Mouse (Mus musculus) adipose tissue, adult 10 weeks (tissue): ENCODE data around the gene Rpl22l1. TPM values are rescaled to one million over a fixed set of nuclear protein-coding genes. Genes with fewer than 3 reads are reported as not detected.

Experiments used
- polyA plus RNA-seq: library from polyadenylated mRNA; stranded (reverse); fragments of 350-450 nt; fragmentation: Illumina TruSeq; extraction: RNeasy Lipid Tissue Mini Kit (QIAGEN cat#74804); gene quantifications from one replicate; pipeline ENCODE4 v1.2.3, GENCODE M21; 2014; ENCODE audit warnings: low read depth, low replicate concordance

The Rpl22l1 gene
- polyA plus RNA-seq = 217 TPM

DNA sequence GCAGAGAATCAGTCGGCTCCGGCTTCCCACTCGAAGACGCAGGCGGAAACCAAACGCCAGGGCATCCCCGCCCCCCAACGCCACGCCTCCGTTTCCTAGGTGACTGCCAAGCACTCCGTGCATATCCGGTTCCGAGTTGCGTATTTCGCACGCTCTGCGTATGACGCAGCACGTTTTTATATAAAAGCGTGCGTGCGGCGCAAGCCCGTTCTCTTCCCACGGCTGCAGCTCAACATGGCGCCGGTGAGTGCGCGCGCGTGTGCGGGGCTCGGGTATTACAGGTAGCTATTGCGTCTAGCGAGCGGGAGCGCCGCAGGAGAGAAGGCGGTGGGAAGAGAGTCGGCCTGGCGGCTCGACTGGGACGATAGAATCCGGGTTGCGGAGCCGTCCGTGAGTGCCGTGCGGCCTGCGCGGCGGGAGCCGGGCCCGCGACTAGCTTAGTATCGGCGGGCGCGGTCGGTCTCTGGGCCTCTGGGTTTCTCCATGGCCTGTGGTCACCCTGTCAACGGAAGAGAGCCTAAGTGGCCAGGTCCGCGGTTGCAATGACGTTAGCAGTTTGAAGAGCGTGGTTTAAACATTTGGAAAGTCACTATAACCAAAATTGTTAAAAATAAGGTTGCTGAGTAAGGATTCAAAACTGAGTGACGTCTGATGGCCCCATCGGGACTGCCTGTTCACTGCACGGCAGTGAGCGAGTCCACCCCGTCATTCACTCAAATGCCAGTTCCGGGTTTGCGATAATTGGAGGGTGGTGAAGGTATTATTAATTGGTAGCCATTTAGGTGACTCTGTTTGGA lies at the start of gene Rpl22l1:
Rpl22l1 (plus strand) TSS at position 136 of the 797 bp plus-strand sequence.

DNA sequence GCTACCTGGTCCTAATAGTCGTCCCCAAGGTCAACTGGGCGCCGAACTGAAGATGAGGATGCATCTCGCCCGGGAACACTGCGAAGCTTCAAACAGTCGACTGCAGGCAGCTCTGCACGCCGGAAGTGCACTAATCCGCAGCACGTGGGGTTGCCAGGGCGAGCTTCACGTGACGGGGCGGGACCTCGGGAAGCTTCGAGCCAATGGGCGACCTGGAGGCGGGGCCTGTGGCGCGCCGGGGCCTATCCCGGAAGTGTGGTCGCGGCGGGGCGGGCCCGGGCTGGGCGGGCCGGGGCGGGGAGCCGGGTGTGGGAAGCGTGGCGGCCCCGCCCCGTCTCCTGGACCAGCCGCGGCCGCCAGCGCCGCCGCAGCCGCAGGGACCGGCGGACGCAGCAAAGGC lies 24.2 kb upstream of the Rpl22l1 start, which contains the start of gene Eif5a2:
Eif5a2 (plus strand) TSS at position 283 of the 400 bp plus-strand sequence.

Other genes starting within 250 kb of the Rpl22l1 start
- 0.83 TPM for gene Slc2a2, start 107.5 kb upstream of the Rpl22l1 start, polyA plus RNA-seq
- gene Eif5a2, start 24.2 kb upstream of the Rpl22l1 start, polyA plus RNA-seq = 2.0 TPM
- gene Gm1527, start 87.2 kb downstream of the Rpl22l1 start, polyA plus RNA-seq = 0.32 TPM